Mouse (Mus musculus): ENCODE data around the gene Flot1. TPM values are rescaled to one million over a fixed set of nuclear protein-coding genes. Genes with fewer than 3 reads are reported as not detected.
"Not testable (repeated sequence)": the region's sequence is repeated elsewhere in the genome, so short reads cannot be mapped to it uniquely, and the experiment has no call there.

Gene Flot1
- polyA plus RNA-seq, 2 experiments from 2014 or later = 19.9 to 22.9 TPM

DNA sequence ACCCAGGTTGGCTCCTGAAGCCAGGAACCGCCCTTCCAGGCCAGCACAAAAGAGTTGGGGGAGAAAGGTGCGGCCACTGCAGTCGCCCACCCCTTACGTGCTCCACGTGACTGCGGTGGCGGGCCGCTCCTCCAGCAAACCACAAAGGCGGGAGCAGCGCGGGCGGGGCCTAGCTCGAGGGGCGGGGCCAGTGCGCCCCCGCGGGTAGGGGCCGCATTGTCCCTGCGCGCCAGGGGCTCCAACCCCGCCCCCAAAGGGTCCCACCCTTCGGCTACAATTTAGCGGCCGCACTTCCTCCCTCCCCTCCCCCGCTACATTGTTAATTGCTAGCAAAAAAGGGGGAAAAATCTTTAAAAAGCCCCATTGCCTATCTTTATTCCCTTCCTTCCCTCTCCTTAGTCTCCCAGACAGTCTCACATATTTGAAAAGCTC is 14.0 kb downstream of the Flot1 start:
- no peak for ATAC-seq

DNA sequence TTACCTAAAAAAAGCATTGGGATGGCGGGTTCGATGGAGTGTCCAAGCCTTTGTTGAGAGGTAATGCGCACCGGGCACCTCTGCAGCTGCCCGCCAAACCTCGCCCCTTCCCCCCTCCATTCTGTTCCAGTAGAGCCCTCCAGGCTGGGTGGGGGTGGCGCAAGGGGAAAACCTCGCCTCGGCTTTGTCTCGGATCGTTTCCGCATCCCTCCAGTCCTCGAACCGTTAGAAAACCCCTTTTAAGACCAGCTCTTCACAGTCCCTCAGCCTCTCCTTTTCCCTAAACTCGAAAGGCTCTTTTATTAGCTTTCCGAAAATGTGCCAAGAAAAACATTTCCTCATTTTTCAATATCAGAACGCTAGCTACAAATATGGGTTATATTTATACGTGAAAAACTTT is 14.5 kb downstream of the Flot1 start:
- ATAC-seq = no peak

DNA sequence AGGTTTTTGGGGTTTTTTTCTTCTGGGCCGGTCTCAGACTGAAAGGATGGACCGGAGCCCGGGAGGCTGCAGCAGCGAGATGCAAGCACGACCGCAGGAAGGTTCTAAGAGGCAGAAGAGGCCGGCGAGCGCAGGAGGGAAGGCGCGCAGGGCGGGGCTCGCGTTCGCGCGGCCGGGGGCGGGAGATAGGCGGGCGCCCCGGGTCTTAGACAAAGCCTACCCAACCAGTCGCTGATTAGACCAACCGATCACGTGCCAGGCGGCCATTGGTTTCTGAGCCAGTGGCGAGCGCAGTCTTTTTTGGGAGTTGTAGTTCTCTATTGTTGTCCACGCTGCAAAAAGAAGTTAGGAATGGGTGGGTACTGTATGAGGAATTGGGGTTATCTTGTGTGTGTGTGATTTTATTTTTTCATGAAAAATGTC is 15.1 kb downstream of the Flot1 start, which contains the start of gene Tubb5:
Gene Tubb5 (minus strand): TSS at position 185 of the 423 bp plus-strand sequence.
- peak; percentile 40 for ATAC-seq

DNA sequence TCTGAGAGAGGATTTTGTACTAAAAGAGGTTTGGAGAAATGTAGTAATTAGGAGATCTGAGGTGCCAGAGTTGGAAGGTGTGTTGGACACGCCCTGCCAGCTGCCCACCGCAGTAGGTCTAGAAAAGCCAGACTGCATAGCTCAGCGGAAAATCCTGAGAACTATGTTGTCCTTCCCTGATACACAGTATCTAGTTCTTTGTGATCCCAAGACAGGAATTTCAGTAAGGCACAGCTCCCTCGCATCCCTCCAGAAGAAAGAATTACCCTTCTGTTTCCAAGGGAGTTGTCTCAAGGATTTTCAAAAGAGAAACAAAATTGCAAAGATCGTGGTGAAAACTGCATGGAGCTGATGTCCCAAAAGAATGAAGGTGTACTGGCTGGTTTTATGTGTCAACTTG is 15.5 kb downstream of the Flot1 start:
- ATAC-seq = no peak

DNA sequence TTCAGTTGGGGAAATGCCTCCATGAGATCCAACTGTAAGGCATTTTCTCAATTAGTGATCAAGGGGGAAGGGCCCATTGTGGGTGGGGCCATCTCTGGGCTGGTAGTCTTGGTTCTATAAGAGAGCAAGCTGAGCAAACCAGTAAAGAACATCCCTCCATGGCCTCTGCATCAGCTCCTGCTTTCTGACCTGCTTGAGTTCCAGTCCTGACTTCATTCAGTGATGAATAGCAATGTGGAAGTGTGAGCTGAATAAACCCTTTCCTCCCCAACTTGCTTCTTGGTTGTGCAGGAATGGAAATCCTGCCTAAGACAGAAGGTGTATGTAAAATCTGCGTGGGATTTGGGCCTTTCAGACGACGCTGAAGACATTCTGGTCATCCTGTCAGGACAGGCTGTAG is 16.0 kb downstream of the Flot1 start:
- ATAC-seq = not testable (repeated sequence)

DNA sequence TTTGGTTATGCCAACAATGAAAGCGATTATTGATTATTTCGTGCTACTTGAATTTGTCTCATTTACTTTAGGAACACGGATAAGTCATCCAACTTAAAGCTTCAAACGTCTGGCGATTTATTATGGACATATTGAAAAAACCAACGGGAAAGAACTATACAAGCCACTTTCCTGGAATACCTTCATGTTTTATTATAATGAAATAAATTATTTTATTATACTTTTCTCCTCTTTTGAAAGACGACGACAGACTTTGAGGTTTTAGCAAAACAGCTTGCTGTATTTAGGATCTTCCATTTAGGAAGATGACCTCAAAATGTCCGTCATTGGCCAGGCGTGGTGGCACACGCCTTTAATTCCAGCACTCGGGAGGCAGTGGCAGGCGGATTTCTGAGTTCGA is 17.5 kb downstream of the Flot1 start:
- no peak for ATAC-seq

DNA sequence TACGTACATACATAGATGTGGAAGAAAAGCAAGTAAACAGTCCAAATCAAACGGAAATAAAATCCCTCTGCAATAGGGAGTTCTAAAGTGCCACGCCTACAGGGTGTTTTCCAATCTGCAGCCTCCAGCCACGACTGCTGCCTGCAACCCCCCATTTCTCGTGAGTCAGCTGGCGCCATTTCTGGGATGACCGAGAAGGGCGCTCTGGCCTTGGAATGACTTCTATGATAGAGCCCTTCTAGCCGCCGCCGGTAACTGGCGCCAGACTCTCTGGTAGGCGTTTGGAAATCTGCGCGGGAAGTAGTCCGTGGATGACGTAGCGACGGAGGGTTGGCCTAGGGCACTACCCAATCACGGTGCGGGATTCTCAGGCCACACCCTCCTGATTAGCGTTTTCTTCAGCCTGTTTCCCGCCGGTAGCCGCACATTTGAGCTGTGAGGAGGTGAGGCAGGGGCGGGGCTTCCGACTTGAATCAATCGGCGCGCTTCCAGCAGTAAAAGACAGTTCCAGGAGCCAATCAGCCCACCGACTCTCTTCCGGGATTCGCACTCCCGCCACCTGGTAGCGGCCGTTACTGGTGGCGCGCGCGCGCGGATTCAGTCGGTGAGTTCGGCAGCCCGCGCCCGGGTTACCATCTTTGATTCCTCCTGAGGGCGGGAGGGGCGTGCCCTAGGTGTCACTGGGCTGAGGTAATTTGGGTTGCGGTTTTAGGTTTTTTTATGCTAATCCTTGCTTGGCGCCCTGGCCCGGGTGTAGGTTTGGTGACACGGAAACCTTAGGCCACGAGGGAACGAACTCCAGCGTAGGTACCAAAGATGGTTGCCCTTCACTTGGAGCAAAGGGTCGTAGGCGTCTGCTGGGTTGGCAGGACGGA is 18.3 kb downstream of the Flot1 start, which contains the start of gene Mdc1:
Gene Mdc1 (plus strand): TSS at position 440 of the 875 bp plus-strand sequence.
- ATAC-seq = peak; percentile 82

DNA sequence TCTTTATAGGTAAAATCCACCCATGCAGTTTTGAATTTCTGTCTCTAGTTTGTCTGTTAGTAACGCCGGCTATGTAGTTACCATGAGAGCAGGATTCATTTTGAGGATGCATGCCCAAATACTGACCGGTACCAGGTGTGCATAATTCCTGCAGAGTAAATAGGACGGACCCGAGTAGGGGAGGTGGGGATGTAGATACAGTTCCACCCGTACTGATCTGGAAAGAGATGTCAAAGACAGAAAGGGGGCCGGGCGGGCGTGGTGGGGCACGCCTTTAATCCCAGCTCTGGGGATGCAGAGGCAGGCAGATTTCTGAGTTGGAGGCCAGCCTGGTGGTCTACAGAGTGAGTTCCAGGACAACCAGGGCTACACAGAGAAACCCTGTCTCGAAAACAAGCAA is 19.0 kb downstream of the Flot1 start:
- no peak for ATAC-seq

DNA sequence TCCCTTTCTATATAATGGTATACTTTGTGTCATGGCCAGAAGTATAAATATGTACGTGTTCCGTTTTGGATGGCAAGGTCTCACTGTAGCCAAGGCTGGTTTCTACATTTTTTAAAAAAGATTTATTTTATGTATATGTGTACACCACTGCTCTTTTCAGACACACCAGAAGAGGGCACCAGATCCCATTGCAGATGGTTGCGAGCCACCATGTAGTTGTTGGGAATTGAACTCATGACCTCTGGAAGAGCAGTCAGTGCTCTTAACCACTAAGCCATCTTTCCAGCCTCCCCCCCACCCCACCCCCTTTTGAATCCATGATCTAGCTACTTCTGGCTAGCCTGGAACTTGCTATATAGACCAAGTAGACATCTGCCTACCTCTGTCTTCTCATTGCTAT is 20.5 kb downstream of the Flot1 start:
- no peak for ATAC-seq

DNA sequence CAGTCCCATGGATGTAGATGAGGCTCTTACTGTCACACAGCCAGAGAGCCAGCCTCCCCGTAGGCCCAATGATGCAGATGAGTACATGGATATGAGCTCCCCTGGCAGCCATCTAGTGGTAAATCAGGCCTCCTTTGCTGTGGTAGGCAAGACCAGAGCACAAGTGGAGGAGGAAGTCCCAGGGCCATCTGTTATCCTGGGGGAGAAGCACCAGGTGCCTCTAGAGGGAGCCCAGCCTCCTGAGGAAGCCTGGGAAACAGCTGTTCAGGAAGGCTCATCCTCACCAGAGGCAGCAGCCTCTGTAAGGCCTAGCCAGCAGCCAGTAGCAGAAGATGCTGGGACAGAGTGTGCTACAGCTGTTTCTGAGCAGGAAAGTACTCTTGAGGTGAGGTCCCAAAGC is 25.1 kb downstream of the Flot1 start:
- ATAC-seq = no peak

DNA sequence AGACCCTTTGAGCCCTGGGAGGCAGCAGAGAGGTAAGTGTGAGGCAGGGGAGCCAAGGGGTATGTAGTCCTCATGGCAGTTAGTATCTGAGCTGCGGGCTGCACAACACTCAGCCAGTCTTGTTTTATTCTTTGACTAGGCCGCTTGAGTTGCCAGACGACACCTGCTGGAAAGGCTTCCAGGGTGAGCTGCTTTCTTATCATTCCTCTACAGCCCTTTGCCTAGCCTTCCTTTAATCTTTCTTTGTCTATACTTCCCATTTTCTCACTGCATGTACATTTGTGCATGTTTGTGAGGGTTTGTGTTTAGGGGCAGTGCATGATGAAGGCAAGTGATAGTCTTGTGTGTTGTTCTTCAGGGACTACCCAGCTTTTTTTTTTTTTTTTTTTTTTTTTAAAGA is 27.9 kb downstream of the Flot1 start:
- ATAC-seq = no peak

DNA sequence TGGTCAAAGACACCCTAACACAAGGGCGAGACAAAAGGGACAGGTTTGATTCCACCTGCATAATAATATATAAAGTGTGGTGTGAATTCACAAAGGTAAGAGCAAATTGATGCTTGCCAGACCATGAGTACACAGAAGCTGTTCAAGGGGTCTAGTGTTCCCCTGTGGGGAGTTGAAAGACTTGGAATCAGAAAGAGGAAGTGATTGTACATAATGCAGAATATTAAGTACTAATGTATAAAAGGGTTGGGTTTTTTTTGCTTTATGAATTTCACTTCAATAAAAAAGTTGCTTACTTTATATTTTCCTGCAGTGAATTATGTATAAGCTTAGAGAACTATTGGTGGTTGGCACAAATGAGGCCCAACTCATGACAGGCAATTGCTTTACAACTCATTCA is 36.3 kb downstream of the Flot1 start:
- ATAC-seq = no peak

DNA sequence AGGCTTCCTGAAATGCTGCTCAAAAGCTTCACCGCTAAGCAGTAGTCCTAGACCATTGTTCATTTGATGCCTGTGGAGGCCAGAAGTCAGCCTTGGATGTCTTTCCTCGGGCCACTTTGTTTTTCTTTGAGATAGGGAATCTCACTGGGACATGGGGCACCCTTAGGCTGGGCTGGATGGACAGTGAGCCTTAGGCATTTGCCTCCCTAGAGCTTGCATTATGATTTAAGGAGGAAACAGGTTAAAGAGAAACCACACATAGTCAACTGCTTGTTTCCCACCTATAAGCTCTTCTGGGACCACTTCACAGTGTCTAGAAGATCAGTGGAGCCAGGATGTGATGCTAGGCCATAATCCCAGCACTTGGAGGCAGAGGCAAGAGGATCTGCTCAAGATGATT is 36.8 kb downstream of the Flot1 start:
- ATAC-seq = no peak

DNA sequence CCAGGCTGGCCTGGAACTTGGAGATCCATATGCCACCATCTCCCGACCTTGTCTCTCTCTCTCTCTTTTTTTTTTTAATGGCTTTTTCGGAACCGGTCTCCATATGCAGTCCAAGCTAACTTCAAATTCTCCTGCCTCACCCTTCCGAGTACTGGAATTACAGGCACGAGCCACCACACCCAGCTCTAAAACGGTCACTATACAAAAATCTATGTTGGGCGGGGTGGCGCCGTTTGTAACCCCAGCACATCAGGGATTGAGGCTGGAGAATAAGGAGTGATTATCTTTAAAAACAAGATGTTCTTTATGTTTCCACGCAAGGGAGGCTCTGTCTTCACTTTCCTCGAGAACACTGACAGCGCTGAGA is 37.8 kb downstream of the Flot1 start:
- no peak for ATAC-seq

DNA sequence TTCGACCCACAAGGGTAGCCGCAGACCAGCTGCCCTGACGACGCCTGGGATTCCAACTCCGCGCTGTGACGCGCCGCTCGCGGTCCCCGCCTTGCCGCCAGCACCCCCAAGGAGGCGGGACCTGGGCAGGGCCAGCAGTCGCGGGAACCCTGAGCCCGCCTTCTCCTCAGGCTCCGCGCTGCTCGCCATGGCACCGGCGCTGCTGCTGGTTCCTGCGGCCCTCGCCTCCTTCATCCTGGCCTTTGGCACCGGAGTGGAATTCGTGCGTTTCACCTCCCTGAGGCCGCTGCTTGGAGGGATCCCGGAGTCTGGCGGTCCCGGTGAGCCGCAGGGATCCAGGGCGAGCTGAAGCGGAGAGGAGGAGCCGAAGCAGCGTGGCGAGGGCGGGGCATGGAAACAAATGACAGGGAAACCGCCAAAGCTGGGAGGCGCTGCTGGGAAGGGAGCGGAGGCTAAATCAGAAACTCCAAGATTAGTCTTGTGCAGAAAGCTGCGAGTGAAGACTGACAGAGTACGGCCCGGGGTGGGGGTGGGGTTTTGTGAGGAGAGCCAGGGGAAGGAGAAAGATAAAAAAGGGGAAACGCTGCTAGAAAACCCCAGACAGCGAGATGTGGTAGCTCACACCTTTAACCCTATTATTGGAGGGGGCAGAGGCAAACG is 38.3 kb downstream of the Flot1 start, which contains the start of gene Nrm:
Gene Nrm (plus strand): TSS at position 121 of the 660 bp plus-strand sequence.
- peak; percentile 91 for ATAC-seq

DNA sequence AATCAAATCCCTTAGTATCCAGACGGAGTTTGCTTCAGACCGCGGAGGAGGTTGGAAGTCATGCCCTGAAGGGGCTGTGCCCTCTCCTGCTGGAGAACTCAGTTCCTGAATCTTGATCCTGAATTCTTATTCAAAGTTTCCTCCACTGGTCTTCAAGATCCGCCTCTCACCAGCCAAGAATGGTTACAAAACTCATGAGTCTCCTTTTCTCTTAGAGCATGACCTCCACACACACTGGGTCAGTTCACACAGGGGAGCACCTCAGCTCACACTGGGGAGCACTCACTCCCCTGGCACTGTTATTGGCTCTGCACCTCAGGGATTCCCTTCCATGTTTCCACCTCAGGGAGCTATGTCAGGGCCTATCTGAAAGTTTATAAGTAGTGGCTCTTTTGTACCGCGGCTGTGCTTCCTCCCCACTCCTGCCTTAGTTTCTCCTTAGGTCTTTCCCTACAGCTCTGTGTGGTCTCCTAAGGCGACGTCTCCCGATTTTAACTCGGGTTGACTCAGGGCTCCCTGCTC is 41.9 kb downstream of the Flot1 start:
- no peak for ATAC-seq

DNA sequence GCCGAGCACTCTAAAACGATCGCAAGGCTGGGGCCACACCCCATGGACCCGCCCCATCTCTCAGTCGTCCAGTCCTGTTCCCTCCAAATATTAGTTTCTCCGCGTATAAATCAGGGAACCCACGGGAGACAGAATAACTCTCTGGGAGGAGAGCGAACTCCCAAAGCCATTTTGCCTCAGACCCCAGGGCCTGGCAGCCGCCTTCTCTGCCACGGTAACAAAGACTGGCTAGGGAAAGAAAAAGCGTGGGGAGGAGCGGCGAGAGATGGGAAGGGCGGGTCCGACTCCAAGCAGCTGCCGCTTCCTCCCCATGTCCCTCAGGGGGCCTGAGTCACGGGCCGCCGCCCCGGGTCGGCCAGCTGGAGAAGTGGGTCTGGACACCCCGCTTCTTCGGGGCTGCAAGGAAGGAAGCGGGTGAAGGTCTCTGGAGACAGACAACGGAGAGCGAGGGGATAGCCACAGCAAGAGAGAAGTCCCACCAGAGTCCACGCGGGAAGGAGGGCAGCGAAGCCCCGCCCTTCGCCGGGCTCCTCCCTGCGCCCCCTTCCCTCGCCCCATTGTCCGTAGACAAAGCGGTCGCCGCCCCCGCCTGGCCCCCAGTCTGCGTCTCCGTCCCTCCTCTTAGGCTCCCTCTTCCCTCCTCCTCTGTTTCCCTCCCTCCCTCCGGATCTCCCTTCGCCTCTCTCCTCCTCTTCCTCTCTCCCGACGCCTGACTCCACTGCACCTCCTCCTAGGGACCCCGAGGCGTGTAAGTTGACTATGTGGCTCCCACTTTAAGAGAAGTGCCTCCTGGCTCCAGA is 42.7 kb downstream of the Flot1 start, which contains the start of gene Ppp1r18:
Gene Ppp1r18 (plus strand): TSS at position 113 of the 800 bp plus-strand sequence.
- ATAC-seq = no peak

DNA sequence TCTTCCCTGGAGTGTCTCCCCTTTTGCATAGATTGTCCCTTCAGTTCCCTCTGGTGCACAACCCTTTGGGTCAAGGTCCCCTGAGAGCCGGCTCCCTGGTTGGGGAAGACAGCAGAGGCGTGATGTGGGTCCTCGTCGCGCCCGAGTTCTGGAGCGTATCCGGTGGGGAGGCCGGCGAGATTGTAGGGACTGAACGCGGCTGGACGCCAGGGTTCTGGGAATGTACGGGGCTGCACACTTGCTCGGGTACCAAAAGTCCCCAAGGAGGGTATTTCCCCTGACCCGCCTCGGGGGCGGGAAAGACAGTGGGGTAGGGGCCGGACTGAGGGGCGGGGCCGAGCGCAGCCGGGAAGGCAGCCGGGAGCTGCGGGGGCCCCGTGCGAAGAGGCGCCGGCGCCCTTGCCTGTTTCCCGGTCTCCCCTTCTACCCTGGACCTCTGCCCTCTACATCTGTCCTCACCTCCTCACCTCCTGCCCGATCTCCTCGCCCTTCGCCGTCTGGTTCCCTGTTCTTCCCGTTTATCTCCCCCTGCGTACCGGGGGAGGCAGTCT is 43.3 kb downstream of the Flot1 start:
- no peak for ATAC-seq

DNA sequence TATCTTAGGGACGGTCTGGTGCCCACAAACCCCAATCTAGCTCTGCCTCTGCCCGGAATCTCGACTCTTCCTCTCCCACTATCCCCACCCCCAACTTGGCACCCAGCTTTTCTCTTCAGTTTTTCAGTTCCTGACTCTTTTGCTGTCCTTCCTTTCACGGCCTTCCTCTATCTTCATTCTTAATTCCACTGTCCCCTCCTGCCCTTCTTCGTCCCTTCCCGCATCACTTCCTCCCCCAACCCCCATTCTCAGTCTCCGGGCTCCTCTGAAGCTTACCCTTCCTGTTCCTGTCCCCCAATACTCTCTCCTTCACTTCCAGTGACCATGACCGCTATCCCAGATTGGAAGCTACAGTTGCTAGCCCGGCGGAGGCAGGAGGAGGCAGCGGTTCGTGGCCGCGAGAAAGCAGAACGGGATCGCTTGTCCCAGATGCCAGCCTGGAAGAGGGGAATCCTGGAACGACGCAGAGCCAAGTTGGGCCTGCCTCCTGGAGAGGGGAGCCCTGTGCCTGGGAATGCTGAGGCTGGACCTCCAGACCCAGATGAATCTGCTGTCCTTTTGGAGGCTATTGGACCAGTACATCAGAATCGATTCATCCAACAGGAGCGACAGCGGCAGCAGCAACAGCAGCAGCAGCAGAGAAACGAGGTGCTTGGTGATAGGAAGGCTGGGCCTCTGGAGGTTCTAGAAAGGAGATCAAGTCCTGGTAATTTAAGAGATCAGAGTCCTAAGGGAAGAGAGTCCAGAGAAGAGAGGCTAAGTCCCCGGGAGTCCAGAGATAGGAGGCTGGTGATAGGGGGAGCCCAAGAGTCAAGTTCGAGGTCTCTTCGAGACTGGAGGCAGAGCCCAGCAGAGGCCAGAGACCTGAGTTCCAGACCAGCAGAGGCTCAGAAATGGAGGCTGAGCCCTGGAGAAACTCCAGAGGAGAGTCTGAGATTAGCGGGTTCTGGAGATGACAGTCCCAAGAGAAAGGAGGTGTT is 44.2 kb downstream of the Flot1 start:
- ATAC-seq = no peak

DNA sequence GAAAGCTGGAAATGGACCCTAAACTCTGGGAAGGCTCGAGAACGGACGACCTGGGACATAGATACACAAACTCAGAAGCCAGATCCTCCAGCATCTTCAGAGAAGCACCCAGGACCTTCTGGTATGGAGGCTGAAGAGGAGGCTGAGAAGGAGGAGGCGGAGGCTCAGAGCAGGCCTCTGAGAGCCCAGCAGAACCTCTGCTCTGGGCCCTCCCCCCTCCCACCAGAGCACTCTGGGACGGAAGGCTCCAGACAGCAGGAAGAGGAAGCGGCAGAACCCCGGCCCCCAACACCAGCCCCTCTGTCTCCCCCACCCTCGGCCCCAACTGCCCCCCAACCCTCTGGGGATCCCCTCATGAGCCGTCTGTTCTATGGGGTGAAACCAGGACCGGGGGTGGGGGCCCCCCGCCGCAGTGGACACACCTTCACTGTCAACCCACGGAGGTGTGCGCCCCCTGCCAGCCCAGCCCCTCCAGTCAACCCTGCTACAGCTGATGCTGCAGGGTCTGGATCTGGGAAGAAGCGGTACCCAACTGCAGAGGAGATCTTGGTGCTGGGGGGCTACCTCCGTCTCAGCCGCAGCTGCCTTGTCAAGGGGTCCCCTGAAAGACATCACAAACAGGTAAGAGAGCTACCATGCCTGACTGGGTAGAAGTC is 45.3 kb downstream of the Flot1 start:
- peak; percentile 46 for ATAC-seq

DNA sequence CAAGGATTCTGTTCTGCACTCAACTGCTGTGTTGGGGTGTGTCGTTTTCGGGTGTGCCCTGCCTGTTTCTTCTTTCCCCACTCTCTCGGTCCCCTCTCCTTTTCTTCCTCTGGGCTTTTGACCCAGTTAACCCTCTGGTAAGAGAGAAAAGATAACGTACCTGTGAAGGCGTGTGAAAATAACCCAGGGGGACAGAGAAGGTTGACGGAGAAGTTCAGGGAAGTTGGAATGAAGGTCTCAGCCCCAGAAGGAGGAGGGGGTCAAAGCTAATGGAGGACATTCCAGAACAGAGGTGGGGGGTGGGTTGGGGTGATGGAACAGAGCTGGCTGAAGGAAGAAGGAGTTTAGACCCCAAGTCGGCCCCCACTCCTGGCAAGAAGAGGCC is 45.9 kb downstream of the Flot1 start:
- no peak for ATAC-seq
